Mouse (Mus musculus) liver, adult 2 months (tissue): ENCODE measurements around the gene Olfr750.

Source experiments
- CTCF ChIP-seq: fragments of 200-500 bp; IDR thresholded peaks from 2 replicates; pipeline ENCODE4 v1.5.1; 2011; ENCODE audit warnings: low read depth, low read length, control low read depth
- POLR2A ChIP-seq: fragments of 200-500 bp; IDR thresholded peaks from 2 replicates; pipeline ENCODE4 v1.6.1; 2011; ENCODE audit warnings: low read length, control low read depth; ENCODE audit not compliant: insufficient read depth; ENCODE audit errors: extremely low read depth

DNA sequence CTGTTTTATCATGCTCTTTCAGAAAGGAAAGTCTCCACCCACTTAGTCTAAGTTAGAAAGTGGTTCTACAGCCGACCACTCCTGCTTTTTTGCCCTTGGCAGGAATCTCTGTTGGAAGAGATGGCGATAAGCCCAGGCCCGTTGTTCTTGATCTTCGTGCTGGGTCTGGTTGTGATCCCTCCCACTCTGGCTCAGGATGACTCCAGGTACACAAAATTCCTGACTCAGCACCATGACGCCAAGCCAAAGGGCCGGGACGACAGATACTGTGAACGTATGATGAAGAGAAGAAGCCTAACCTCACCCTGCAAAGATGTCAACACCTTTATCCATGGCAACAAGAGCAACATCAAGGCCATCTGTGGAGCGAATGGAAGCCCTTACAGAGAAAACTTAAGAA is 27.0 kb upstream of the Olfr750 start:
- TF ChIP-seq POLR2A, result no peak
- no peak for TF ChIP-seq CTCF
